Mouse (Mus musculus) kidney, adult 2 months (tissue): ENCODE measurements at regions not wholly inside any gene's neighbourhood (a gene's known extent, or its start where the extent isn't known, plus 50 kb on each side); places are given as distances from the start of the nearest gene placed in this dataset.

Experiments
- DNase-seq: peaks from one replicate; pipeline ENCODE4 v3.0.0; 2021
- H3K27ac ChIP-seq: fragments of 200-500 bp; 2 replicates; pipeline ENCODE4 v1.5.1; 2012; ENCODE audit warnings: low read depth, low read length, control low read depth, inconsistent platforms; ENCODE audit not compliant: insufficient read depth
- H3K27me3 ChIP-seq: fragments of 200-500 bp; replicated peaks from 2 replicates; pipeline ENCODE4 v1.6.1; 2012; ENCODE audit warnings: mild to moderate bottlenecking, moderate library complexity, low read length, inconsistent platforms; ENCODE audit not compliant: control insufficient read depth, insufficient read depth
- H3K36me3 ChIP-seq: fragments of 200-500 bp; 2 replicates; pipeline ENCODE4 v1.6.1; 2012; ENCODE audit warnings: mild to moderate bottlenecking, moderate library complexity, low read length, inconsistent platforms; ENCODE audit not compliant: control insufficient read depth, insufficient read depth
- H3K4me1 ChIP-seq: fragments of 200-500 bp; 2 replicates; pipeline ENCODE4 v1.6.1; 2011; ENCODE audit warnings: low read length; ENCODE audit not compliant: control insufficient read depth, insufficient read depth
- H3K4me3 ChIP-seq: fragments of 200-500 bp; 2 replicates; pipeline ENCODE4 v1.5.1; 2011; ENCODE audit warnings: mild to moderate bottlenecking, low read depth, low read length, control low read depth; ENCODE audit not compliant: insufficient read depth
- CTCF ChIP-seq: fragments of 200-500 bp; conservative IDR thresholded peaks from 2 replicates; pipeline ENCODE4 v1.5.1; 2011; ENCODE audit warnings: low read depth, mild to moderate bottlenecking, control low read depth, low read length, moderate library complexity, mixed read lengths; ENCODE audit not compliant: insufficient read depth, insufficient read length
- POLR2A ChIP-seq: fragments of 200-500 bp; IDR thresholded peaks from one replicate; pipeline ENCODE4 v1.6.1; 2011; ENCODE audit warnings: low read depth, low read length, control low read depth
- WGBS: fragments of 180-500 bp; shearing (Covaris S2); methylation state at CpG from one replicate; pipeline ENCODE4 v1.1.7; 2018; 5-methylcytosine and 5-hydroxymethylcytosine counted together

DNA sequence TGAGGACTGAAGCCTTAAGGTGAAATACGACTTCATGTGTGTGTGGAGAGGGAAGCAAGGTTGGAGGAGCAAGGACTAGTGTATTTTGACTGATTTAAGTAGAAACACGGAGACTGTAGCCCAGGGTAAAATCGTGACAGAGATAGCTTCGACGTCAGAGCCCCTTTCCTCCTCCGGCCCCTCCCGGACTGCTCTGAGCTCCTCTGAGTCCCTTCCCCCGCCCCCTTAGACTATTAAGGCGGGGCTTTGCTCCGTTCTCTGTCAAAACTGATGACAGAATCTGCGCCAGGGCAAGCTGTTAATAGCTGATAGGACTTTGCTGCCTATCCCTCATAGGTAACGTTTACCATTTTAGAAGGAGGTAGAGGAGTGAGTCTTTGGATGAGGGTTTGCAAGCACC, 62.0 kb upstream of the Frmpd3 start:
- Histone ChIP-seq H3K4me1 (no peaks in the 10 kb centered on the region), H3K36me3 (no peaks in the 10 kb centered on the region), H3K4me3 (no peak overlapping the region), H3K27ac (no peak overlapping the region), H3K27me3 (no peaks in the 10 kb centered on the region)
- TF ChIP-seq CTCF (no peak), POLR2A (no peak)
- WGBS: 2% methylated on average over 12 of the region's 12 CpGs
- no peak for DNase-seq
